Mouse (Mus musculus): ENCODE measurements at regions not wholly inside any gene's neighbourhood (a gene's known extent, or its start where the extent isn't known, plus 50 kb on each side); places are given as distances from the start of the nearest gene placed in this dataset.

DNA sequence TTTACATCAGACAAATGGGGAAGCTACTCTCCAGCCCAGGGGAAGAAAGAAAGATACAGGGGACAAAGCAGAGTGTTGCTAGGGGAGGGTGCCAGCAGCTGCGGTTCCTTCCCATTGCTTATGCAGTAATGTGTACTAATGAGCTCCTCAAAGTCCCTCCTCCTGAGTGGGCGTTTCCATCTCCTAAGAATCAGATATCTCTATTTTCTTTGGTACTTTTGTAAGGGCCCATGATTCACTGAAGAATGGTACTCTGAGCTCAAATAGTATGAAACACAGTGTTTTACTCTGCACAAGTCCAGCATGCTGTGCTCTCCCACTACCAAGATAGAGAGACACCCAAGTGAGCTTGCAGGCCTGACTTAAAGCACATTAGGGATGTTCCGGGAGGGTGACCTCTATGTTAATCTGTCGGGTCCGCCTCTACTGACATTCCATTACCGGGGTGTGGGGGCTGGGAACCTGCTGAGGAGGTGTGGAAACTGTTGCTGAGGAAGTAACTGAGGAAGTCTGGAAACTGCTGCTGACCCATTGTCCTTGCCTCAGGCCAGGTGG lies 114.8 kb upstream of the Ttc29 start:
- TF ChIP-seq GATA1 (IDR thresholded peaks at IDR 0.05; ENCODE audit: borderline replicate concordance, low read length) = no peak
- TF ChIP-seq FLI1 (IDR thresholded peaks at IDR 0.05; ENCODE audit: low read length) = no peak

Measured in megakaryocyte, embryonic 14.5 days (primary cell).